Mouse (Mus musculus) erythroblast, embryonic 14.5 days (primary cell): Measurements from ENCODE around the gene Tulp1. TPM values are rescaled to one million over a fixed set of nuclear protein-coding genes. Genes with fewer than 3 reads are reported as not detected.

Source experiments
- H3K27me3 ChIP-seq: 2 replicates; pipeline ENCODE4 v1.6.1; 2012; ENCODE audit warnings: inconsistent platforms; ENCODE audit not compliant: control insufficient read depth
- H3K36me3 ChIP-seq: 2 replicates; pipeline ENCODE4 v1.6.1; 2012; ENCODE audit warnings: mild to moderate bottlenecking, inconsistent platforms; ENCODE audit not compliant: control insufficient read depth
- H3K4me1 ChIP-seq: 2 replicates; pipeline ENCODE4 v1.6.1; 2012; ENCODE audit warnings: inconsistent platforms; ENCODE audit not compliant: control insufficient read depth
- H3K4me3 ChIP-seq: replicated peaks from 2 replicates; pipeline ENCODE3; 2012; ENCODE audit warnings: moderate library complexity, mild to moderate bottlenecking, inconsistent platforms
- H3K9me3 ChIP-seq: 2 replicates; pipeline ENCODE4 v1.6.1; 2012; ENCODE audit warnings: low read length, inconsistent platforms, mixed read lengths; ENCODE audit not compliant: control insufficient read depth
- GATA1 ChIP-seq: IDR thresholded peaks from 2 replicates; pipeline ENCODE4 v1.6.1; 2012; ENCODE audit warnings: low read length, inconsistent platforms, mixed read lengths
- TAL1 ChIP-seq: IDR thresholded peaks from 3 replicates; pipeline ENCODE4 v1.6.1; 2012; ENCODE audit warnings: low read length, inconsistent platforms, mixed read lengths
- polyA plus RNA-seq: library from polyadenylated mRNA; stranded (reverse); fragments of >175 nt; gene quantifications from 2 replicates; pipeline ENCODE4 v1.2.3, GENCODE M21; 2012

Tulp1 gene
- polyA plus RNA-seq, 1 experiment: 0.19 TPM

DNA sequence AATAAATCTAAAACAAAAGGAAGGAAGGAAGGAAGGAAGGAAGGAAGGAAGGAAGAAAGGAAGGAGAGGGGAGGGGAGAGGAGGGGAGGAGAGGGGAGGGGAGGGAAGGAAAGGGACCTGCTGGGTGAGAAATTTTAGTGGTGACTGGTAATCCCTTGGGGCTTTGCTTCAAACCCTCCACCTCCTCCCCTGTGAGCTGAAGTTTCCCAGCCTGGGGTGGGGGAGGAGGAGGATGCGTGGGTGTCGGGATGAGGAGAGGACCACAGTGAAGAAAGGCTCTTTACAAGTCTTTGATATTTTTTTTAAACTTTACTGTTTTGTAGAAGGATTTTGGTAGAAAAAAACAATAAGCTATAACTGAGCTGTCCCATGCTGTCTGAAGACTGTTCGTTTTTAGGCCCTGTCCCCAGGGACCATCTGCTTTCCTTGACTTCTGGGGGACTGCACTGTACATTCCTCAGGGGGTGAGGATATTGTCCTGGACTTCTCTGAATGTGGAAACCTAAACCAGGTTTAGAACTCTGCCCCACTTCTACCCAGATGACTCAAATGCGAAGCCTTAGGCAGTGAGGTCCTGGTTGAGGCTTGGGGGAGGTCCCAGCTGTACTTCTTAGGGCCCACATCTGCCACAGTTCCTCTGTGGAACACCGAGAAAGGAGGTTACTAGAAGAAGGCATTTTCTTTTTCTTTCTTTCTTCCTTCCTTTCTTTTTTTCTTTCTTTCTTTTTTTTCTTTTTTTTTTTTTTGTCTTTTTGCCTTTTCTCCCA is 53.5 kb downstream of the Tulp1 start:
- Histone ChIP-seq H3K9me3 (no peaks in the 10 kb centered on the region; the same call in 1 of the 2 replicates), H3K27me3 (no peaks in the 10 kb centered on the region), H3K4me3 (no peak overlapping the region), H3K4me1 (peaks cover 50% of the 10 kb centered on the region), H3K36me3 (peaks cover 15% of the 10 kb centered on the region)
- TF ChIP-seq GATA1 (no peak), TAL1 (no peak)

DNA sequence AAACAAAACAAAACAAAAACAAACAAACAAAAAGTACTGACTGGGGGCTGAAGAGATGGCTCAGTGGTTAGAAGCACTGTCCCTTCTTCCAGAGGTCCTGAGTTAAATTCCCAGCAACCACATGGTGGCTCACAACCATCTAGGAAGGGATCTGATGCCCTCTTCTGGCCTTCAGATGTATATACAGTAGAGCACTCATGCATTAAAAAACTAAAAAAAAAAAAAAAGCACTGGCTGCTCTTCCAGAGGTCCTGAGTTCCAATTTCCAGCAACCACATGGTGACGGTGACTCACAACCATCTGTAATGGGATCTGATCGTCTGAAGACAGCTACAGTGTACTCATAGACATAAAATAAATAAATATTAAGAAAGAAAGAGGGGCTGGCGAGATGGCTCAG is 54.2 kb downstream of the Tulp1 start:
- Histone ChIP-seq H3K4me1 (peaks cover 42% of the 10 kb centered on the region), H3K27me3 (no peaks in the 10 kb centered on the region), H3K4me3 (no peak overlapping the region), H3K9me3 (no peaks in the 10 kb centered on the region; the same call in 1 of the 2 replicates), H3K36me3 (peaks cover 8% of the 10 kb centered on the region)
- TF ChIP-seq GATA1: no peak
- TF ChIP-seq TAL1: no peak

DNA sequence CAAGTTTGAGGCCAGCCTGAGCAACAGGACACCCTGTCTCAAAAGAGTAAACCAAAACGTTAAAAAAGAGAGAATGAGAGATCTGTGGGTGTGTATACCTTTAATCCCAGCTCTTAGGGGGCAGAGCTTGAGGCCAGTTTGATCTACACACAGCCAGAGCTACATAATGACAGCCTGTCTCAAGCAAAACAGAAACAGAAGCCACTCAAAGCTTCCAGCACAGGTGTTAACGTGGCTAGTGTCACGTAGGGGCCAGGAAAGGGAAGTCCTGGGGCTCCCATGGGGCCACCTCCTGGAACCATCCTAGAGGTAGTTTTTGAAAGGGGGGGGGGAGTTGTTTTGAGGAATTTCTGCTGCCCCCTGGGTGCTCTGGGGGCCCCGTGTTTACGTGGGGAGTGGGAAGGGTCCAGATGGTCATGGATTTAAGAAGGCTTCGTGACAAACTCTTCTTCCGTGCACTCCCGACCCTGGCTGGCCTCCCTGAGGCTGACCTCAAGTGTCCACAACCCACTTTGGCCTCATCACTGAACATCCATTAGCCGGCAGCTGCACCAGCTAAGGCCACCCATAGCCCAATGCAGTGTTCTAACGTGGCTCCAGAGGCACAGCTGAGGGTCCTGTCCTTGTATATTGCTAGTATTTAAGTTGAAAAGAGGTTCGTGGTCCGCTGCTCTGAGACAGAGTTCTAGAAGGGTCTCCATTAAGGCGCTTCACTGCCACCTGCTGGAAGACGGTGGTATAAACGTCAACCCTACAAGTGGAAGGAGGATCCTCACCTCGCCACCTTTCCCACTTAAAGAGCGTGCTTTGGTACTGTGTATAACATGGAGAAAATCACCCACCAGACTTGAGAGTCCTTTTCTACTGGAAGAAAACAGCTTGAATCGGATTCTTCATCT is 56.5 kb downstream of the Tulp1 start:
- TF ChIP-seq TAL1: no peak
- no peak for TF ChIP-seq GATA1
- peaks cover 22% of the 10 kb centered on the region for H3K4me1 ChIP-seq
- H3K9me3 ChIP-seq: peaks cover 5% of the 10 kb centered on the region
- no peaks in the 10 kb centered on the region for H3K27me3 ChIP-seq
- no peak overlapping the region for H3K4me3 ChIP-seq
- H3K36me3 ChIP-seq: no peaks in the 10 kb centered on the region

DNA sequence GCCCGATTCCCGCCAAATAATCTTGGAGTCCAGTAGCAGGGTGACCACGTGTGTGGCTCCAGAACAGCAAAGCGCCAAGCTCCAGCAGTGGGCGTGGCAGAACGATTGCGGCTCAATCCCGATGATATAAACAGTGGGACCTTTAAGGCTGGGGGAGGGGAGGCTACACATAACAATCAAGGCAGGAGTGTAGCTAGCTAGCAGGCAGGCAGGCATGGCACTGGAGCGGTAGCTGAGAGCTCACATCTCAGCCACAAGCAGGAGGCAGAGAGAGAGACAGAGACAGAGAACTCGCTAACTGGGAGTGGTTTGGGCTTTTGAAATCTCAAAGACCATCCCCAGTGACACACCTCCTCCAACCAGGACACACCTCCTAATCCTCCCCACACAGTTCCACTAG is 59.9 kb downstream of the Tulp1 start:
- peaks cover 5% of the 10 kb centered on the region for H3K9me3 ChIP-seq
- peaks cover 10% of the 10 kb centered on the region for H3K4me1 ChIP-seq

More for the DNA sequence above, 59.9 kb downstream of the Tulp1 start:
- H3K36me3 ChIP-seq: peaks cover 7% of the 10 kb centered on the region
- no peak overlapping the region for H3K4me3 ChIP-seq
- no peaks in the 10 kb centered on the region for H3K27me3 ChIP-seq
- TF ChIP-seq GATA1: no peak
- no peak for TF ChIP-seq TAL1

Other genes starting within 250 kb of the Tulp1 start
- not detected in 2 replicates for gene Scube3, start 223.1 kb downstream of the Tulp1 start, polyA plus RNA-seq
- gene Zfp523, start 188.1 kb downstream of the Tulp1 start, polyA plus RNA-seq: 0.39 and 0.46 TPM in 2 replicates
- 0.53 and 0.80 TPM in 2 replicates for gene Def6, start 157.4 kb downstream of the Tulp1 start, polyA plus RNA-seq
- 5.3 and 6.6 TPM in 2 replicates for gene Ppard, start 132.5 kb downstream of the Tulp1 start, polyA plus RNA-seq
- 1.7 and 3.6 TPM in 2 replicates for gene Fance, start 51.7 kb downstream of the Tulp1 start, polyA plus RNA-seq
- 529 and 604 TPM in 2 replicates for gene Rpl10a, start 36.8 kb downstream of the Tulp1 start, polyA plus RNA-seq
- gene Tead3, start 14.4 kb downstream of the Tulp1 start, polyA plus RNA-seq: 0.22 and 0.26 TPM in 2 replicates
- 0.32 and 0.33 TPM in 2 replicates for gene Fkbp5, start 152.3 kb upstream of the Tulp1 start, polyA plus RNA-seq
- not detected in 2 replicates for gene Armc12, start 165.6 kb upstream of the Tulp1 start, polyA plus RNA-seq
- not detected in 2 replicates for gene Clpsl2, start 184.2 kb upstream of the Tulp1 start, polyA plus RNA-seq
- gene Clps, start 195.5 kb upstream of the Tulp1 start, polyA plus RNA-seq: not detected in 2 replicates
- not detected in 2 replicates for gene Lhfpl5, start 210.4 kb upstream of the Tulp1 start, polyA plus RNA-seq